Mouse (Mus musculus) liver, adult 2 months (tissue): Measurements from ENCODE around the gene Capg.

Experiments
- CTCF ChIP-seq: fragments of 200-500 bp; IDR thresholded peaks from 2 replicates; pipeline ENCODE4 v1.5.1; 2011; ENCODE audit warnings: low read depth, low read length, control low read depth
- POLR2A ChIP-seq: fragments of 200-500 bp; IDR thresholded peaks from 2 replicates; pipeline ENCODE4 v1.6.1; 2011; ENCODE audit warnings: low read length, control low read depth; ENCODE audit not compliant: insufficient read depth; ENCODE audit errors: extremely low read depth

DNA sequence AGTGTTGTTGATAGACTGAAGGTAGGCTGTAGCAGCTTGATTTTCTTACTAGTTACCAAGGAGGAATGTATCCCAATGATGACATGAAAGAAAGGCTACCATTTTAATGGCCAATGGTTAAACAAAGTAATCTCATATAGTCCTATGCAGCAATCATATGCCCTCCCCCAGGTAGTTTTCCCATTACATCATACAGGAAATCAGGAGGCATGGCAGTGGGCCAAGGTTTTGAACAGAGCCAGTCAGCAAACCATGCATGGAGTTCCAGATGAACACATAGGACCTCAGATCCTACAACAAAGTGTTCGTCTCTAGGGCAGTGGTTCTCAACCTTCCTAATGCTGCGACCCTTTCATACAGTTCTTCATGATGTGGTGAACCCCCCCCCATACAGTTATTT is 40.3 kb upstream of the Capg start:
- TF ChIP-seq CTCF: no peak
- no peak for TF ChIP-seq POLR2A
